Mouse (Mus musculus) embryonic facial prominence, embryonic 14.5 days (tissue): ENCODE results near the gene Fastk. TPM values are rescaled to one million over a fixed set of nuclear protein-coding genes. Genes with fewer than 3 reads are reported as not detected.

ENCODE experiments used
- ATAC-seq: fragments of 200-750 bp; cut with Nextera tagmentation; 2 replicates; pipeline ENCODE4 v1.8.0; 2017; ENCODE audit warnings: low read depth, moderate number of reproducible peaks, moderate TSS enrichment
- DNase-seq: peaks from one replicate; pipeline ENCODE4 v3.0.0-alpha.2; 2015; ENCODE audit warnings: low spot score
- H3K27ac ChIP-seq: fragments of 300-500 bp; sonication (generic); replicated peaks from 2 replicates; pipeline ENCODE4 v1.5.1; 2014; ENCODE audit warnings: low read depth, mild to moderate bottlenecking, low read length, moderate library complexity
- H3K27me3 ChIP-seq: fragments of 300-500 bp; sonication (generic); replicated peaks from 2 replicates; pipeline ENCODE4 v1.6.1; 2014; ENCODE audit warnings: low read length; ENCODE audit not compliant: control insufficient read depth, insufficient read depth
- H3K36me3 ChIP-seq: fragments of 300-500 bp; sonication (generic); 2 replicates; pipeline ENCODE4 v1.6.1; 2014; ENCODE audit warnings: low read length, mixed read lengths; ENCODE audit not compliant: control insufficient read depth, insufficient read depth
- H3K4me1 ChIP-seq: fragments of 300-500 bp; sonication (generic); 2 replicates; pipeline ENCODE4 v1.6.1; 2014; ENCODE audit warnings: antibody characterized with exemption, low read length; ENCODE audit not compliant: control insufficient read depth, insufficient read depth
- H3K4me2 ChIP-seq: fragments of 300-500 bp; sonication (generic); 2 replicates; pipeline ENCODE4 v1.6.1; 2014; ENCODE audit warnings: low read depth, mild to moderate bottlenecking, low read length, moderate library complexity, mixed read lengths
- H3K4me3 ChIP-seq: fragments of 300-500 bp; sonication (generic); 2 replicates; pipeline ENCODE4 v1.5.1; 2014; ENCODE audit warnings: low read depth, mild to moderate bottlenecking, low read length
- H3K9ac ChIP-seq: fragments of 300-500 bp; sonication (generic); 2 replicates; pipeline ENCODE4 v1.6.1; 2014; ENCODE audit warnings: low read depth, mild to moderate bottlenecking, low read length, moderate library complexity, mixed read lengths
- H3K9me3 ChIP-seq: fragments of 300-500 bp; sonication (generic); 2 replicates; pipeline ENCODE4 v1.6.1; 2016; ENCODE audit warnings: low read length; ENCODE audit not compliant: control insufficient read depth
- WGBS: fragments of 180-500 bp; shearing (Covaris S2); extraction: QIAGEN DNeasy Blood & Tissue Kit; methylation state at CpG from one replicate; pipeline ENCODE4 v1.1.7; 2014; 5-methylcytosine and 5-hydroxymethylcytosine counted together
- polyA plus RNA-seq: library from polyadenylated mRNA; unstranded; fragments of >200 nt; fragmentation: Nextera tagmentation; extraction: Ambion mirVana; gene quantifications from 2 replicates; pipeline ENCODE4 v1.2.1, GENCODE M21; 2014

Gene Fastk
- polyA plus RNA-seq, 1 experiment from 2014 or later, result 111 TPM

GRCm38 (mm10) chr5:24420381-24420780 is 24.7 kb downstream of the Fastk start:
- Histone ChIP-seq H3K4me3 (no peak overlapping the region), H3K4me2 (no peak overlapping the region), H3K9ac (no peak overlapping the region), H3K27ac (no peak overlapping the region), H3K4me1 (peaks cover 20% of the 10 kb centered on the region; the same call in 1 of the 2 replicates), H3K27me3 (no peaks in the 10 kb centered on the region), H3K36me3 (peaks cover 42% of the 10 kb centered on the region), H3K9me3 (no peaks in the 10 kb centered on the region)
- DNase-seq, result no peak
- 85% methylated on average over 8 of the region's 9 CpGs for WGBS
- no peak for ATAC-seq

- Histone ChIP-seq H3K4me2 (no peak overlapping the region), H3K27ac (no peak overlapping the region), H3K27me3 (no peaks in the 10 kb centered on the region), H3K4me1 (peaks cover 24% of the 10 kb centered on the region), H3K9ac (no peak overlapping the region), H3K36me3 (peaks cover 42% of the 10 kb centered on the region), H3K9me3 (no peaks in the 10 kb centered on the region), H3K4me3 (no peak overlapping the region)
- DNase-seq, result no peak
- ATAC-seq, result no peak
- 77% methylated on average over 10 of the region's 10 CpGs for WGBS
Measured at GRCm38 (mm10) chr5:24417587-24417986, 27.5 kb downstream of the Fastk start.

GRCm38 (mm10) chr5:24416222-24416736 is 28.8 kb downstream of the Fastk start:
- Histone ChIP-seq H3K4me1 (peaks cover 19% of the 10 kb centered on the region), H3K4me3 (no peak overlapping the region), H3K4me2 (no peak overlapping the region), H3K9ac (no peak overlapping the region), H3K9me3 (no peaks in the 10 kb centered on the region), H3K27me3 (no peaks in the 10 kb centered on the region), H3K36me3 (peaks cover 34% of the 10 kb centered on the region), H3K27ac (no peak overlapping the region)
- ATAC-seq, result peak; percentile 48
- peak; percentile 68 for DNase-seq
- 2% methylated on average over 21 of the region's 21 CpGs for WGBS

DNA sequence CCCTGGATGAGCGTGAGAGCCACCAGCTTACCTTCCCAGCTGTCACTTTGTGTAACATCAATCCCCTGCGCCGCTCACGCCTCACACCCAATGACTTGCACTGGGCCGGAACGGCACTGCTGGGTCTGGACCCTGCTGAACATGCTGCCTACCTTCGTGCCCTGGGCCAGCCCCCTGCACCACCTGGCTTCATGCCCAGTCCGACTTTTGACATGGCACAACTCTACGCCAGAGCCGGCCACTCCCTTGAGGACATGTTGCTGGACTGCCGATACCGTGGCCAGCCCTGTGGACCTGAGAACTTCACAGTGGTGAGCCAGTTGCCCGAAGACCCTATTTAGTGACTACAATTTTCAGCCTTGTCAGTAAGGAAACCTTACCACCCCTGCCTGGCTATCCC is 31.1 kb downstream of the Fastk start:
- Histone ChIP-seq H3K27ac (no peak overlapping the region), H3K4me2 (no peak overlapping the region), H3K4me1 (peaks cover 19% of the 10 kb centered on the region), H3K9me3 (no peaks in the 10 kb centered on the region), H3K4me3 (no peak overlapping the region), H3K36me3 (peaks cover 16% of the 10 kb centered on the region; the same call in 1 of the 2 replicates), H3K9ac (no peak overlapping the region), H3K27me3 (no peaks in the 10 kb centered on the region)
- 71% methylated on average over 13 of the region's 13 CpGs for WGBS
- no peak for DNase-seq
- ATAC-seq, result no peak

- Histone ChIP-seq H3K9ac (peak within 1 kb of the TSS; percentile 40; the same call in 1 of the 2 replicates), H3K36me3 (peaks cover 8% of the 10 kb centered on the region; the same call in 1 of the 2 replicates), H3K9me3 (no peaks in the 10 kb centered on the region), H3K4me1 (peaks cover 19% of the 10 kb centered on the region), H3K4me3 (no peak within 1 kb of the TSS), H3K27me3 (no peaks in the 10 kb centered on the region), H3K4me2 (no peak within 1 kb of the TSS; the same call in 1 of the 2 replicates), H3K27ac (peak within 1 kb of the TSS; percentile 28; the same call in 1 of the 2 replicates)
- ATAC-seq (peak; percentile 15; the same call in 1 of the 2 replicates), DNase-seq (peak; percentile 42)
- WGBS, result 18% methylated on average over 11 of the region's 11 CpGs
Measured at GRCm38 (mm10) chr5:24413042-24413693, 31.9 kb downstream of the Fastk start, which contains the start of gene Asic3. Gene Asic3 (plus strand): TSS chr5:24413392.

- Histone ChIP-seq H3K27me3 (no peaks in the 10 kb centered on the region), H3K27ac (no peak overlapping the region), H3K36me3 (peaks cover 7% of the 10 kb centered on the region; the same call in 1 of the 2 replicates), H3K9ac (no peak overlapping the region), H3K4me1 (peaks cover 19% of the 10 kb centered on the region), H3K4me3 (no peak overlapping the region), H3K9me3 (no peaks in the 10 kb centered on the region), H3K4me2 (no peak overlapping the region)
- ATAC-seq, result no peak
- WGBS, result 91% methylated on average over 2 of the region's 2 CpGs
- no peak for DNase-seq
Measured at GRCm38 (mm10) chr5:24412063-24412462, 33.0 kb downstream of the Fastk start.

DNA sequence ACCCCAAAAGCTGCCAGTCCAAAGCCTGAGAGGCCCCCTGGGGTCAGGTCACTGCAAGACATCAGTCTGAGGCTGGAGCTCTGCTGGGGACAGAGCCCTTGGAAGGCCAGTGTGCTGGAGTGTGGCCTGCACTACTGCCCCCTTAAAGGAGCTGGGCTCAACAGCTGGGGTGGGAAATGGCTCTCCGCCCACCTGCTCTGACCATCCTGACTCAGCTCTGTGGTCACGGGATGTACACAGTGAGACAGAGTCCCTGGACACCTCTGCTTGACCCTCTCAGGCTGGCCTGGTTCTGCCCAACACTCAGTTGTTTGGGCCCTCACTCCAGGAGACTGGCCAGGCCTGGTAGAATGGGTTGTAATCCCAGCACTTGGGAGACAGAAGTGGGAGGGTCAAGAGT is 35.6 kb downstream of the Fastk start:
- no peak for DNase-seq
- 75% methylated on average over 1 of the region's 2 CpGs for WGBS

DNA sequence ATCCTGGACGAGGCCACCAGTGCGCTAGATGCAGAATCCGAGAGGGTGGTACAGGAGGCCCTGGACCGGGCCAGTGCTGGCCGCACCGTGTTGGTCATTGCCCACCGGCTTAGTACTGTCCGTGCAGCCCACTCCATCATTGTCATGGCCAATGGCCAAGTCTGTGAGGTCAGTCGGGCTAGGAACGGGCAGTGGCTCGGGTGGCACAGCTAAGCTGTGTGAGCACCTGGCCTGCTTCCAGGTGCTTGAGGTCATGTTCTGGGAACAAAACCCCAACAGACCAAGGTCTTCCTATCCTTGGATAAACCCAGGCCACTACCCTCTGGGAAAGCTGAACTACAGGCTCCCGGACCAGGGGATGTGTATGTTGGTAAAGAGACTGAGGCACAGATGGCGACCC is 36.4 kb downstream of the Fastk start:
- Histone ChIP-seq H3K4me3 (no peak overlapping the region), H3K4me1 (peaks cover 9% of the 10 kb centered on the region), H3K9me3 (no peaks in the 10 kb centered on the region), H3K36me3 (peaks cover 23% of the 10 kb centered on the region; the same call in 1 of the 2 replicates), H3K27ac (no peak overlapping the region), H3K27me3 (no peaks in the 10 kb centered on the region), H3K9ac (no peak overlapping the region), H3K4me2 (no peak overlapping the region)
- no peak for ATAC-seq
- WGBS, result 92% methylated on average over 12 of the region's 13 CpGs
- no peak for DNase-seq

More for the DNA sequence above, 35.6 kb downstream of the Fastk start:
- Histone ChIP-seq H3K9ac (no peak overlapping the region), H3K4me2 (no peak overlapping the region), H3K36me3 (peaks cover 23% of the 10 kb centered on the region; the same call in 1 of the 2 replicates), H3K27ac (no peak overlapping the region), H3K4me1 (peaks cover 13% of the 10 kb centered on the region), H3K9me3 (no peaks in the 10 kb centered on the region), H3K4me3 (no peak overlapping the region), H3K27me3 (no peaks in the 10 kb centered on the region)
- ATAC-seq, result no peak
